Mouse (Mus musculus) central nervous system, embryonic 11.5 days (tissue): ENCODE data around the gene Nat14. TPM values are rescaled to one million over a fixed set of nuclear protein-coding genes. Genes with fewer than 3 reads are reported as not detected.

Experiments
- polyA plus RNA-seq: library from polyadenylated mRNA; depleted of rRNA; stranded (reverse); fragments of >200 nt; gene quantifications from 2 replicates; pipeline ENCODE4 v1.2.3, GENCODE M21; 2012; rRNA removed

The Nat14 gene
- 7.2 and 22.6 TPM in 2 replicates for polyA plus RNA-seq

GRCm38 (mm10) chr7:4921824-4922482 is at the start of gene Nat14:
TSS of gene Nat14 (plus strand) at chr7:4922028.

GRCm38 (mm10) chr7:4876753-4877221 is 45.0 kb upstream of the Nat14 start, which contains the start of gene Isoc2a:
TSS of gene Isoc2a (plus strand) at chr7:4877153.

GRCm38 (mm10) chr7:4906466-4906950 is 15.3 kb upstream of the Nat14 start, which contains the start of gene Gm36210:
TSS of gene Gm36210 (minus strand) at chr7:4906516.

GRCm38 (mm10) chr7:4915007-4915665 is 6.7 kb upstream of the Nat14 start, which contains the start of gene Zfp628:
TSS of gene Zfp628 (plus strand) at chr7:4915217.

GRCm38 (mm10) chr7:4925441-4926381 is 3.9 kb downstream of the Nat14 start, which contains the start of gene Ssc5d:
TSS of gene Ssc5d (plus strand) at chr7:4925785.

GRCm38 (mm10) chr7:4964272-4964671 is 42.4 kb downstream of the Nat14 start, which contains the start of gene Sbk2:
TSS of gene Sbk2 (minus strand) at chr7:4964406.

GRCm38 (mm10) chr7:4971068-4971467 is 49.2 kb downstream of the Nat14 start, which contains the start of gene Sbk3:
TSS of gene Sbk3 (minus strand) at chr7:4971168.

Other genes with a start within 250 kb of the Nat14 start
- gene Hspbp1, start 237.0 kb upstream of the Nat14 start, polyA plus RNA-seq, result 57.7 and 58.5 TPM in 2 replicates
- gene Brsk1, start 231.4 kb upstream of the Nat14 start, polyA plus RNA-seq, result 43.1 and 53.5 TPM in 2 replicates
- 0.12 TPM in 1 of 2 replicates, not detected in the other for gene Tmem150b, start 196.8 kb upstream of the Nat14 start, polyA plus RNA-seq
- 164 and 180 TPM in 2 replicates for gene Kmt5c, start 181.9 kb upstream of the Nat14 start, polyA plus RNA-seq
- gene Cox6b2, start 168.9 kb upstream of the Nat14 start, polyA plus RNA-seq, result 73.2 and 102 TPM in 2 replicates
- gene Fam71e2, start 150.7 kb upstream of the Nat14 start, polyA plus RNA-seq, result not detected in 2 replicates
- gene Il11, start 139.2 kb upstream of the Nat14 start, polyA plus RNA-seq, result 0.10 and 0.12 TPM in 2 replicates
- not detected in 2 replicates for gene Tmem190, start 139.1 kb upstream of the Nat14 start, polyA plus RNA-seq
- gene Tmem238, start 132.4 kb upstream of the Nat14 start, polyA plus RNA-seq, result 2.8 and 3.2 TPM in 2 replicates
- 672 and 775 TPM in 2 replicates for gene Rpl28, start 129.2 kb upstream of the Nat14 start, polyA plus RNA-seq
- 468 and 512 TPM in 2 replicates for gene Ube2s, start 109.4 kb upstream of the Nat14 start, polyA plus RNA-seq
- 14.0 and 22.4 TPM in 2 replicates for gene Shisa7, start 77.3 kb upstream of the Nat14 start, polyA plus RNA-seq
- gene Isoc2b, start 51.8 kb upstream of the Nat14 start, polyA plus RNA-seq, result 2.3 and 2.8 TPM in 2 replicates
- 9.2 TPM in 2 replicates for gene Isoc2a, start 44.9 kb upstream of the Nat14 start, polyA plus RNA-seq
- gene Gm36210, start 15.5 kb upstream of the Nat14 start, polyA plus RNA-seq, result 0.17 and 0.24 TPM in 2 replicates
- gene Zfp628, start 6.8 kb upstream of the Nat14 start, polyA plus RNA-seq, result 11.2 and 12.9 TPM in 2 replicates
- gene Ssc5d, start 3.8 kb downstream of the Nat14 start, polyA plus RNA-seq, result 5.9 and 6.9 TPM in 2 replicates
- gene Sbk2, start 42.4 kb downstream of the Nat14 start, polyA plus RNA-seq, result 0.41 and 0.44 TPM in 2 replicates
- gene Sbk3, start 49.1 kb downstream of the Nat14 start, polyA plus RNA-seq, result 0.06 and 0.21 TPM in 2 replicates
- gene Zfp579, start 74.1 kb downstream of the Nat14 start, polyA plus RNA-seq, result 98.6 and 106 TPM in 2 replicates
- gene Zfp524, start 92.4 kb downstream of the Nat14 start, polyA plus RNA-seq, result 6.5 and 9.5 TPM in 2 replicates
- gene Fiz1, start 92.7 kb downstream of the Nat14 start, polyA plus RNA-seq, result 48.2 and 52.4 TPM in 2 replicates
- not detected in 2 replicates for gene Gm44973, start 93.5 kb downstream of the Nat14 start, polyA plus RNA-seq
- gene Zfp865, start 98.3 kb downstream of the Nat14 start, polyA plus RNA-seq, result 34.0 and 43.5 TPM in 2 replicates
- gene Ccdc106, start 98.5 kb downstream of the Nat14 start, polyA plus RNA-seq, result 11.1 and 13.0 TPM in 2 replicates
- gene 4632433K11Rik, start 112.1 kb downstream of the Nat14 start, polyA plus RNA-seq, result not detected in 2 replicates
- gene Zfp784, start 116.4 kb downstream of the Nat14 start, polyA plus RNA-seq, result 2.4 and 4.1 TPM in 2 replicates
- gene Zfp580, start 129.5 kb downstream of the Nat14 start, polyA plus RNA-seq, result 32.5 and 35.1 TPM in 2 replicates
- gene U2af2, start 140.1 kb downstream of the Nat14 start, polyA plus RNA-seq, result 437 and 455 TPM in 2 replicates
- 105 and 111 TPM in 2 replicates for gene Epn1, start 158.2 kb downstream of the Nat14 start, polyA plus RNA-seq
- not detected in 2 replicates for gene Rfpl4, start 194.9 kb downstream of the Nat14 start, polyA plus RNA-seq
- 0.13 and 0.50 TPM in 2 replicates for gene Rasl2-9, start 203.9 kb downstream of the Nat14 start, polyA plus RNA-seq
- not detected in 2 replicates for gene Vmn1r55, start 227.6 kb downstream of the Nat14 start, polyA plus RNA-seq